Mouse (Mus musculus): Measurements from ENCODE around the gene Ppp1r36.

GRCm38 (mm10) chr12:76446201-76446600 lies 28.9 kb downstream of the Ppp1r36 start:
- TF ChIP-seq POLR2A (IDR thresholded peaks at IDR 0.05; ENCODE audit: borderline replicate concordance, extremely low read depth, low read depth, low read length) (no peak), CTCF (IDR thresholded peaks at IDR 0.05; ENCODE audit: insufficient read depth, low read length) (no peak)

All from lung, adult 2 months (tissue).